8 mouse cellular contexts compared by ENCODE assay signal in genomic region chr5:137512847-137513794, GRCm38 (mm10). TPM values are rescaled to one million over a fixed set of nuclear protein-coding genes. Genes with fewer than 3 reads are reported as not detected.
DNase-seq lines count a peak whose midpoint lies in the region; ATAC-seq lines count a peak whose summit lies in the region.

No protein-coding gene starts in this region.

- no peak overlapping the region for H3K27ac ChIP-seq in midbrain, embryonic 12.5 days (replicated peaks)

- DNase-seq in cerebellum, adult 11 months: peak; percentile 25
- no peak for DNase-seq in cerebellum, postnatal 36 days
- DNase-seq in thymus, postnatal 25 days: peak; percentile 25
- DNase-seq in thymus, postnatal 0 days (ENCODE audit: low spot score): no peak
- peak; percentile 60 for DNase-seq in heart, postnatal 4 days
- DNase-seq in ovary, postnatal 10 days (ENCODE audit: low spot score): no peak

- 82% methylated on average over 11 of the region's 11 CpGs for WGBS in midbrain, embryonic 12.5 days

- no peak overlapping the region for H3K4me3 ChIP-seq in midbrain, embryonic 12.5 days

- H3K4me2 ChIP-seq in midbrain, embryonic 12.5 days (replicated peaks): peak overlapping the region; percentile 94

- H3K9ac ChIP-seq in midbrain, embryonic 12.5 days (replicated peaks): peak overlapping the region; percentile 100; the same call in 1 of the 2 replicates

- H3K4me1 ChIP-seq in midbrain, embryonic 12.5 days: peaks cover 37% of the 10 kb centered on the region

- H3K27me3 ChIP-seq in midbrain, embryonic 12.5 days: no peaks in the 10 kb centered on the region; the same call in 1 of the 2 replicates

- no peaks in the 10 kb centered on the region for H3K9me3 ChIP-seq in midbrain, embryonic 12.5 days

- ATAC-seq in midbrain, embryonic 12.5 days (ENCODE audit: low FRiP score, low read depth): peak; percentile 55; the same call in 1 of the 2 replicates
- no peak for ATAC-seq in megakaryocyte-erythroid progenitor cell, adult 5-6 weeks (replicated peaks; ENCODE audit: low FRiP score, low TSS enrichment, poor library complexity, severe bottlenecking)

- peaks cover under 1% of the 10 kb centered on the region; the same call in 1 of the 2 replicates for H3K36me3 ChIP-seq in midbrain, embryonic 12.5 days

RNA-seq across cellular contexts. Expression of gene Gigyf1, which starts 5.2 kb away (rescaled TPM):
- 10.5 and 15.9 TPM in 2 replicates for polyA plus RNA-seq in thymus, postnatal 0 days (2015; fragmentation: Nextera tagmentation; extraction: Ambion mirVana)
- 10 to 100 TPM; 30.5 to 32.4 TPM for total RNA-seq in heart, postnatal 4 days (2021)
- 20.5 and 21.1 TPM in 2 replicates for polyA plus RNA-seq in midbrain, embryonic 12.5 days (2016; fragmentation: Nextera tagmentation; extraction: Ambion mirVana)
- 19.8 and 39.2 TPM in 2 replicates for total RNA-seq in megakaryocyte-erythroid progenitor cell, adult 5-6 weeks (2014; fragmentation: Nextera tagmentation)
- total RNA-seq in megakaryocyte-erythroid progenitor cell, adult 5-6 weeks (2017): 7.9 and 10.8 TPM in 2 replicates

RNA-seq across cellular contexts. Expression of gene Pop7, which starts 10.8 kb away (rescaled TPM):
- polyA plus RNA-seq in thymus, postnatal 0 days (2015; fragmentation: Nextera tagmentation; extraction: Ambion mirVana): 84.6 and 90.0 TPM in 2 replicates
- 10 to 100 TPM; 25.1 to 26.0 TPM for total RNA-seq in heart, postnatal 4 days (2021)
- polyA plus RNA-seq in midbrain, embryonic 12.5 days (2016; fragmentation: Nextera tagmentation; extraction: Ambion mirVana): 58.0 and 58.1 TPM in 2 replicates
- 51.2 and 51.5 TPM in 2 replicates for total RNA-seq in megakaryocyte-erythroid progenitor cell, adult 5-6 weeks (2014; fragmentation: Nextera tagmentation)
- total RNA-seq in megakaryocyte-erythroid progenitor cell, adult 5-6 weeks (2017): 26.6 and 34.2 TPM in 2 replicates

RNA-seq across cellular contexts. Expression of gene Epo, which starts 19.9 kb away (rescaled TPM):
- not detected in 2 replicates for polyA plus RNA-seq in thymus, postnatal 0 days (2015; fragmentation: Nextera tagmentation; extraction: Ambion mirVana)
- total RNA-seq in heart, postnatal 4 days (2021): not detected
- polyA plus RNA-seq in midbrain, embryonic 12.5 days (2016; fragmentation: Nextera tagmentation; extraction: Ambion mirVana): 0.34 TPM in 1 of 2 replicates, not detected in the other
- total RNA-seq in megakaryocyte-erythroid progenitor cell, adult 5-6 weeks (2014; fragmentation: Nextera tagmentation): not detected in 2 replicates
- not detected in 2 replicates for total RNA-seq in megakaryocyte-erythroid progenitor cell, adult 5-6 weeks (2017)

RNA-seq across cellular contexts. Expression of gene Gnb2, which starts 20.2 kb away (rescaled TPM):
- polyA plus RNA-seq in thymus, postnatal 0 days (2015; fragmentation: Nextera tagmentation; extraction: Ambion mirVana): 425 and 451 TPM in 2 replicates
- 100 to 1,000 TPM; 560 to 578 TPM for total RNA-seq in heart, postnatal 4 days (2021)
- polyA plus RNA-seq in midbrain, embryonic 12.5 days (2016; fragmentation: Nextera tagmentation; extraction: Ambion mirVana): 464 and 467 TPM in 2 replicates
- total RNA-seq in megakaryocyte-erythroid progenitor cell, adult 5-6 weeks (2014; fragmentation: Nextera tagmentation): 367 and 396 TPM in 2 replicates
- 155 and 173 TPM in 2 replicates for total RNA-seq in megakaryocyte-erythroid progenitor cell, adult 5-6 weeks (2017)

RNA-seq across cellular contexts. Expression of gene Zan, which starts 36.3 kb away (rescaled TPM):
- 0.01 and 0.08 TPM in 2 replicates for polyA plus RNA-seq in thymus, postnatal 0 days (2015; fragmentation: Nextera tagmentation; extraction: Ambion mirVana)
- under 1 TPM; 0.05 to 0.07 TPM for total RNA-seq in heart, postnatal 4 days (2021)
- polyA plus RNA-seq in midbrain, embryonic 12.5 days (2016; fragmentation: Nextera tagmentation; extraction: Ambion mirVana): 0.03 TPM in 1 of 2 replicates, not detected in the other
- total RNA-seq in megakaryocyte-erythroid progenitor cell, adult 5-6 weeks (2014; fragmentation: Nextera tagmentation): 0.02 and 0.92 TPM in 2 replicates
- 0.05 and 0.11 TPM in 2 replicates for total RNA-seq in megakaryocyte-erythroid progenitor cell, adult 5-6 weeks (2017)

Comparison
In these comparisons a context has a peak if more than half of its experiments do, and no peak if none do; other contexts are left out.
1. DNase-seq: peak in cerebellum, adult 11 months (single experiment), thymus, postnatal 25 days (single experiment) and heart, postnatal 4 days (single experiment); none in cerebellum, postnatal 36 days (0 of 2), thymus, postnatal 0 days (single experiment) and ovary, postnatal 10 days (single experiment).